Mouse (Mus musculus) limb, embryonic 14.5 days (tissue): ENCODE measurements at regions not wholly inside any gene's neighbourhood (a gene's known extent, or its start where the extent isn't known, plus 50 kb on each side); places are given as distances from the start of the nearest gene placed in this dataset.

Source experiments
- ATAC-seq: fragments of 200-750 bp; cut with Nextera tagmentation; 2 replicates; pipeline ENCODE4 v1.8.0; 2017; ENCODE audit warnings: low read depth, moderate number of reproducible peaks, moderate TSS enrichment; ENCODE audit not compliant: low FRiP score
- DNase-seq: peaks from one replicate; pipeline ENCODE4 v3.0.0-alpha.2; 2015; ENCODE audit warnings: low spot score
- H3K27ac ChIP-seq: fragments of 300-500 bp; sonication (generic); replicated peaks from 2 replicates; pipeline ENCODE4 v1.5.1; 2014; ENCODE audit warnings: low read depth, mild to moderate bottlenecking, low read length, moderate library complexity, mixed read lengths
- H3K27me3 ChIP-seq: fragments of 300-500 bp; sonication (generic); 2 replicates; pipeline ENCODE4 v1.6.1; 2014; ENCODE audit warnings: low read length, mixed read lengths; ENCODE audit not compliant: control insufficient read depth, insufficient read depth
- H3K36me3 ChIP-seq: fragments of 300-500 bp; sonication (generic); 2 replicates; pipeline ENCODE4 v1.6.1; 2014; ENCODE audit warnings: mild to moderate bottlenecking, low read length, moderate library complexity, mixed read lengths; ENCODE audit not compliant: control insufficient read depth, insufficient read depth
- H3K4me1 ChIP-seq: fragments of 300-500 bp; sonication (generic); 2 replicates; pipeline ENCODE4 v1.6.1; 2014; ENCODE audit warnings: antibody characterized with exemption, low read length, mixed read lengths; ENCODE audit not compliant: control insufficient read depth, insufficient read depth
- H3K4me2 ChIP-seq: fragments of 300-500 bp; sonication (generic); replicated peaks from 2 replicates; pipeline ENCODE4 v1.6.1; 2014; ENCODE audit warnings: low read depth, mild to moderate bottlenecking, low read length, moderate library complexity; ENCODE audit not compliant: severe bottlenecking
- H3K4me3 ChIP-seq: fragments of 300-500 bp; sonication (generic); replicated peaks from 2 replicates; pipeline ENCODE4 v1.5.1; 2014; ENCODE audit warnings: low read length
- H3K9ac ChIP-seq: fragments of 300-500 bp; sonication (generic); 2 replicates; pipeline ENCODE4 v1.6.1; 2014; ENCODE audit warnings: mild to moderate bottlenecking, low read depth, low read length, moderate library complexity; ENCODE audit not compliant: severe bottlenecking
- H3K9me3 ChIP-seq: fragments of 300-500 bp; sonication (generic); 2 replicates; pipeline ENCODE4 v1.6.1; 2016; ENCODE audit warnings: low read length; ENCODE audit not compliant: control insufficient read depth
- POLR2A ChIP-seq: fragments of 200-500 bp; IDR thresholded peaks from 2 replicates; pipeline ENCODE4 v1.8.0; 2012; ENCODE audit warnings: inconsistent platforms, mild to moderate bottlenecking, moderate library complexity, borderline replicate concordance; ENCODE audit not compliant: insufficient read depth, insufficient read length; ENCODE audit errors: extremely low read depth
- WGBS: fragments of 180-500 bp; shearing (Covaris S2); extraction: QIAGEN DNeasy Blood & Tissue Kit; methylation state at CpG from one replicate; pipeline ENCODE4 v1.1.7; 2014; 5-methylcytosine and 5-hydroxymethylcytosine counted together

DNA sequence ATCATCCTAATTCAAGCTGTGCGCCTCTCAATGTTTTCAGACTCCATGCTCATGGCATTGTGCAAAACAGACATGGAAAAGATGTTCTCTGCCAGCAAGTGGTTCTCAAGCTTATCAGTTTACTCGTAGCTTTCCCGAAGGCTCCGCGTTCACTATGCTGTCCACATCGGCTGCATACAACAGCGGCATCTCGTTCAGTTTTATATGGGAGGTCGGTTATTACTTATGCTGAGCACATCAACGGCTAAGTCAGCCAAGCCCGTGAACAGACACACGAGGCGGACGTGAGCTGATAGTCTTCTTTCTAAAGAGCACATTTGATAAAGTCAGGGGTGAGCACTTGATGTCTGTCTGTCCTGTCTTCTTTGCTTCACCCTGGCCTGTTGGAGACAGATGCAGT is 179.0 kb downstream of the Cog6 start:
- Histone ChIP-seq H3K36me3 (no peaks in the 10 kb centered on the region), H3K9ac (no peak overlapping the region), H3K27me3 (no peaks in the 10 kb centered on the region), H3K4me1 (no peaks in the 10 kb centered on the region), H3K4me3 (no peak overlapping the region), H3K4me2 (no peak overlapping the region), H3K9me3 (no peaks in the 10 kb centered on the region), H3K27ac (no peak overlapping the region)
- ATAC-seq (no peak), DNase-seq (no peak)
- 83% methylated on average over 14 of the region's 14 CpGs for WGBS
- no peak for TF ChIP-seq POLR2A

DNA sequence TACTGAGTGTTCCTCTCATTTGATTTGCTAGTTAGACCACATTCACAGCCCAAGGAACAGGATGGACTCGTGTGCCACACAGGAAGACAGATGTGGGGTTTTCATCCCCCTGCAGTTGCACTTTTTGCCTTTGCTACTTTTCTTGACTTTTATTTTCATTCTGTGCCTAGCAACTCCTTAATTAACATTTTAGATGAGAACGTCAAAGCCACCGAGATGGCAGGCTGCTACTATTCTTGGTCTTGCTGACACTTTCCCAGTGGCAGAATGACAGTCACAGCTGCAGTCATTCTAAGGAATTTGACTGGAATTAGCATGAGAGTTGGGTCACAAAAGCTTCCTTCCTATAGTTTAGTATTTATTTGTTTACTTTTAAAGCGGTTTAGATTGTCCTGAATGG is 179.5 kb downstream of the Cog6 start:
- no peak overlapping the region for H3K27ac ChIP-seq
- TF ChIP-seq POLR2A: no peak
- no peak for ATAC-seq
- H3K4me1 ChIP-seq: no peaks in the 10 kb centered on the region
- H3K9me3 ChIP-seq: no peaks in the 10 kb centered on the region
- no peak overlapping the region for H3K4me2 ChIP-seq
- WGBS: 57% methylated on average over 4 of the region's 4 CpGs
- H3K36me3 ChIP-seq: no peaks in the 10 kb centered on the region
- DNase-seq: no peak
- H3K4me3 ChIP-seq: no peak overlapping the region
- no peaks in the 10 kb centered on the region for H3K27me3 ChIP-seq
- no peak overlapping the region for H3K9ac ChIP-seq

DNA sequence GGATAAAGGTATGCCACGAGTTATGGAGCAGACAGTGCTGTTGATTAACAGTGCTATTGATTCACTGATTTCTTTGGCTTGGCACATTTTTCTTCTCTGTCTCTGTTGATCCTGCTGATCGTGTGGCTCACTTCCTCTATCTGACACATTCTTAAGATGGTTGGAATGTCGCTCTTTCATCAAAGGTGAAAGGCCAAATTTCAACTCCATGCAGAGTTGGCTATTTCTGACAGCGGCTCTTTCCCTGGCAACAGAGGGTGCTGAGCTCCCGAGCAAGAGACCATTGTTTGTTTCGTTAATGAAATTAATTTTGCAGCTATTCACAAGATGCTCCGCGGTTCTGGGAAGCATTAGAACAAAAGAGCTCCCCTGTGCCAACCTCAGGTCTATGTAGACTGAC is 180.3 kb downstream of the Cog6 start:
- Histone ChIP-seq H3K4me1 (no peaks in the 10 kb centered on the region), H3K4me3 (no peak overlapping the region), H3K9me3 (no peaks in the 10 kb centered on the region), H3K27ac (no peak overlapping the region), H3K27me3 (no peaks in the 10 kb centered on the region), H3K36me3 (no peaks in the 10 kb centered on the region), H3K4me2 (no peak overlapping the region), H3K9ac (no peak overlapping the region)
- 59% methylated on average over 8 of the region's 8 CpGs for WGBS
- ATAC-seq: no peak
- no peak for TF ChIP-seq POLR2A
- no peak for DNase-seq

DNA sequence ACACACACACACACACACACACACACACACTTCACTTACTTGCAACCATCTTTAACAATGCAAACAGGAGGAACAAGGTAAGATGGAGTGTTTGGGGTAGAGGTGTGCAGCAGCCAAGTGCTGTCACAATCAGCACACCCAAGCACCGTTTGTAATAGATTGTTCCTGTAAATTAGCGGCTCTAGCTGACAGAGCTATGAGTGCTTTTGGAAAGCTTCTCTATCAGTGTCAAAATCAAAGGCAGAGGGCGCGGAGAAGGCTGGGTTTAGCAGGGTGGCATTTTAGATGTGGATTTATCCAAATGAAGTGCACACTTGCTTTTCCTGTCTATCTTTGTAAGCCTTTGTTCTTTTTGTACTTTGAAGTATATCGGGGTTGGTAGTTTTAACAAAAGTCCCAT is 184.6 kb downstream of the Cog6 start:
- Histone ChIP-seq H3K9ac (no peak overlapping the region), H3K9me3 (no peaks in the 10 kb centered on the region), H3K36me3 (no peaks in the 10 kb centered on the region), H3K27me3 (no peaks in the 10 kb centered on the region), H3K27ac (no peak overlapping the region), H3K4me1 (no peaks in the 10 kb centered on the region), H3K4me2 (no peak overlapping the region), H3K4me3 (no peak overlapping the region)
- WGBS: 58% methylated on average over 5 of the region's 5 CpGs
- TF ChIP-seq POLR2A: no peak
- ATAC-seq (no peak), DNase-seq (no peak)

- no peaks in the 10 kb centered on the region for H3K9me3 ChIP-seq
- no peaks in the 10 kb centered on the region for H3K27me3 ChIP-seq
- DNase-seq (no peak), ATAC-seq (no peak)
- H3K4me1 ChIP-seq: no peaks in the 10 kb centered on the region
- WGBS: 77% methylated on average over 1 of the region's 1 CpGs
- no peak for TF ChIP-seq POLR2A
- H3K27ac ChIP-seq: no peak overlapping the region
- H3K36me3 ChIP-seq: no peaks in the 10 kb centered on the region
- H3K9ac ChIP-seq: no peak overlapping the region
- no peak overlapping the region for H3K4me3 ChIP-seq
- H3K4me2 ChIP-seq: no peak overlapping the region
Observed at GRCm38 (mm10) chr3:52831986-52832385, 185.1 kb downstream of the Cog6 start.

GRCm38 (mm10) chr3:52830101-52830500 is 186.9 kb downstream of the Cog6 start:
- TF ChIP-seq POLR2A: no peak
- H3K9me3 ChIP-seq: no peaks in the 10 kb centered on the region
- H3K4me3 ChIP-seq: no peak overlapping the region
- H3K4me1 ChIP-seq: no peaks in the 10 kb centered on the region
- ATAC-seq (no peak), DNase-seq (no peak)
- no peak overlapping the region for H3K4me2 ChIP-seq
- no peak overlapping the region for H3K27ac ChIP-seq
- WGBS: 90% methylated on average over 3 of the region's 3 CpGs
- no peaks in the 10 kb centered on the region for H3K27me3 ChIP-seq
- no peaks in the 10 kb centered on the region for H3K36me3 ChIP-seq
- no peak overlapping the region for H3K9ac ChIP-seq
